Mouse (Mus musculus): ENCODE results near the gene Mrps23. TPM values are rescaled to one million over a fixed set of nuclear protein-coding genes. Genes with fewer than 3 reads are reported as not detected.
A peak's percentile ranks its signal among the peaks of the same experiment; 100 is the strongest.

The Mrps23 gene
- polyA plus RNA-seq, 1 experiment from 2014 or later = 95.0 TPM

DNA sequence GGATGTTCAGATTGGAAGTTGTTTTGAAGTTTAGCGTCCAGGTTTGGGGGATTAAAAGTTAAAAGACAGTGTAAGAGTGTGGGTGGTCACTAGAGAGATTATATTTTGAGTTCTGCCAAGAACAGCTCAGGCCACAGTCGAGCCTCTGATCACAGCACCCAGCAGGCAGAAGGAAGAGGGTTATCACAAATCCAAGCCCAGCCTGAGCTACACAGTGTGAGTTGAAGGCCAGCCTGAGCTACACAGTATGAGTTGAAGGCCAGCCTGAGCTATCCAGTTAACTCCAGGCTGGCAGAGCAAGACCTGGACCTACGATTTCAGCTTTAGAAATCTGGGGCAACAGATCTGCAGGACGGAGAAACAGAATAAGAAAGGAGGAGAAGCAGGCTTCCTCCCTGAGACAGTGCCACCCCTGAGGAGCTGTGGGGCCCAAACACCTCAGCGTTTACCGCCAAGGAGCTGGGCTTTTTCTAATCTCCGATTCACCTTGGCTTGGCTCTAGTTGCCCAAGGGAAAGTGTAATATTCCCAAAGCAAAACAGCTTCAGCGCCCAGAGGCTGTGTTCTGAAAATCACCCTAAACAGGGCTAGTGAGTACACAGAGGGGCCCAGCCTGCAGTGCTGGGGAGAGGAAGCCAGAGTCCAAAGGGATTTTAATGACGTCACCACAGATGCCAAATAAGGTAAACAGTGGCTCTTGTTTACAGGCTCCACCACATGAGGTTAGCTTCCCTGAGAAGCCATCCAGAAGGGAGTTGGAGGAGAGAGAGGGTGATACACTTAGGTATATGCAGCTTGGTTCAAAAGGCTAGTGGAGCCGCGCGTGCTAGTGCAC, 37.5 kb downstream of the Mrps23 start:
- no peak for ATAC-seq (ENCODE audit: insufficient number of reproducible peaks, insufficient read depth, low FRiP score, low read depth)

DNA sequence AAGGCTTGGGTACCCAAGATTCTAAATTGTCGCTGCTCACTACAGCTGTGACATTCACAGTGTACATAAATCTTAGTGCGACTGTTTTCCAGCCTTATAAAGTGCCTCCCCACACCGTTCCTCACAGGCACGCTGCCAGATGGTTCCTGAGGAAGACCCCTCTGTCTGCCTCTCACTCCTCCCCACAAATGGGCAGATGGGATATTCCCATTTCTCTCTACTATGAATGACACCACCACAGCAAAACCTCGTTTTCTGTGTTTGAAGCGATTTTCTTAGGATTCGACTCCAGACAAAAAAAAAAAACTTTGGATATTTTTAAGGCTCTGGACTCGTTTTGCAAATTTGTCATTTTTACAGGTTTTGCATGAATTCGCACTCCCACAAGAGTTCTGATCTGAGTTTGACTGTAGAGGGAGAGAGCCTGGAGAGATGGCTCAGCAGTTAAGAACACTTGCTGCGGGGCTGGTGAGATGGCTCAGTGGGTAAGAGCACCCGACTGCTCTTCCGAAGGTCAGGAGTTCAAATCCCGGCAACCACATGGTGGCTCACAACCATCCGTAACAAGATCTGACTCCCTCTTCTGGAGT, 41.5 kb downstream of the Mrps23 start:
- H3K9me3 ChIP-seq (ENCODE audit: control insufficient read depth, low read length) = no peaks in the 10 kb centered on the region
- H3K4me2 ChIP-seq (ENCODE audit: low read length) = no peak overlapping the region
- H3K4me1 ChIP-seq (ENCODE audit: control insufficient read depth in 2 of 2, insufficient read depth in 2 of 2, low read length in 2 of 2) = peaks cover 9 to 32% of the 10 kb centered on the region in 2 experiments
- H3K27ac ChIP-seq (replicated peaks in 1 of 2; ENCODE audit: control insufficient read depth in 1 of 2, insufficient read depth in 1 of 2, low read depth in 2 of 2, low read length in 2 of 2) = no peak overlapping the region
- H3K27me3 ChIP-seq (ENCODE audit: control insufficient read depth, insufficient read depth, low read length) = no peaks in the 10 kb centered on the region
- ATAC-seq (ENCODE audit: insufficient number of reproducible peaks, insufficient read depth, low FRiP score, low read depth) = no peak
- WGBS = 85% methylated on average over 14 of the region's 14 CpGs
- H3K36me3 ChIP-seq (ENCODE audit: control insufficient read depth, insufficient read depth, low read length) = no peaks in the 10 kb centered on the region
- H3K4me3 ChIP-seq (ENCODE audit: control insufficient read depth in 1 of 2, insufficient read depth in 1 of 2, low read depth in 1 of 2, low read length in 2 of 2) = no peak overlapping the region
- H3K9ac ChIP-seq (ENCODE audit: low read length) = no peak overlapping the region

More for the DNA sequence above, 37.5 kb downstream of the Mrps23 start:
- no peak overlapping the region for H3K4me2 ChIP-seq (ENCODE audit: low read length)
- H3K36me3 ChIP-seq (ENCODE audit: control insufficient read depth, insufficient read depth, low read length) = no peaks in the 10 kb centered on the region
- 57% methylated on average over 12 of the region's 12 CpGs for WGBS
- no peaks in the 10 kb centered on the region for H3K27me3 ChIP-seq (ENCODE audit: control insufficient read depth, insufficient read depth, low read length)
- no peak overlapping the region for H3K27ac ChIP-seq (replicated peaks in 1 of 2; ENCODE audit: control insufficient read depth in 1 of 2, insufficient read depth in 1 of 2, low read depth in 2 of 2, low read length in 2 of 2)
- H3K9ac ChIP-seq (ENCODE audit: low read length) = no peak overlapping the region
- peaks cover 5 to 15% of the 10 kb centered on the region in 2 experiments; a peak in 2 of 4 replicates for H3K4me1 ChIP-seq (ENCODE audit: control insufficient read depth in 2 of 2, insufficient read depth in 2 of 2, low read length in 2 of 2)
- H3K4me3 ChIP-seq (ENCODE audit: control insufficient read depth in 1 of 2, insufficient read depth in 1 of 2, low read depth in 1 of 2, low read length in 2 of 2) = no peak overlapping the region
- no peaks in the 10 kb centered on the region for H3K9me3 ChIP-seq (ENCODE audit: control insufficient read depth, low read length)

DNA sequence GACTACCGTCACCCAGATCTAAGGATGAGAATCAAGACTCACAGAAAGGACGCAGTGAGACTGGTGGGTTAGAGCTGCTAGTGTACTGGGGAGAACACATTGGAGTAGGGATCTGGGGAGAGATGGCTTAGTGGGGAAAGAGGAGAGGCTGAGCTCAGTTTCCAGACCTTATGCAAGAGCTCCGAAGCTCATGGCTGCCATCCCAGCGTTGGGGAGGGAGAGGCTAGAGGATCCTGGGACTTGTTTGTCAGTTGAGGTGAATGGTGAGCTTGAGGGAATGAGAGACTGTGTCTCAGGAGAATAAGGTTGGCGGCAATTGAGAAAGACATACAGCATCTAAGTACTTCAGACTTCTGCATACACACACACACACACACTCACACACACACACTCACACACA, 44.4 kb downstream of the Mrps23 start:
- no peak overlapping the region for H3K9ac ChIP-seq (ENCODE audit: low read length)
- no peak overlapping the region for H3K4me2 ChIP-seq (ENCODE audit: low read length)
- 73% methylated on average over 5 of the region's 5 CpGs for WGBS
- H3K9me3 ChIP-seq (ENCODE audit: control insufficient read depth, low read length) = no peaks in the 10 kb centered on the region
- no peak overlapping the region for H3K4me3 ChIP-seq (ENCODE audit: control insufficient read depth in 1 of 2, insufficient read depth in 1 of 2, low read depth in 1 of 2, low read length in 2 of 2)
- H3K4me1 ChIP-seq (ENCODE audit: control insufficient read depth in 2 of 2, insufficient read depth in 2 of 2, low read length in 2 of 2) = peaks cover 26 to 55% of the 10 kb centered on the region in 2 experiments
- no peak for ATAC-seq (ENCODE audit: insufficient number of reproducible peaks, insufficient read depth, low FRiP score, low read depth)
- H3K36me3 ChIP-seq (ENCODE audit: control insufficient read depth, insufficient read depth, low read length) = no peaks in the 10 kb centered on the region
- H3K27ac ChIP-seq (replicated peaks in 1 of 2; ENCODE audit: control insufficient read depth in 1 of 2, insufficient read depth in 1 of 2, low read depth in 2 of 2, low read length in 2 of 2) = no peak overlapping the region
- H3K27me3 ChIP-seq (ENCODE audit: control insufficient read depth, insufficient read depth, low read length) = no peaks in the 10 kb centered on the region

DNA sequence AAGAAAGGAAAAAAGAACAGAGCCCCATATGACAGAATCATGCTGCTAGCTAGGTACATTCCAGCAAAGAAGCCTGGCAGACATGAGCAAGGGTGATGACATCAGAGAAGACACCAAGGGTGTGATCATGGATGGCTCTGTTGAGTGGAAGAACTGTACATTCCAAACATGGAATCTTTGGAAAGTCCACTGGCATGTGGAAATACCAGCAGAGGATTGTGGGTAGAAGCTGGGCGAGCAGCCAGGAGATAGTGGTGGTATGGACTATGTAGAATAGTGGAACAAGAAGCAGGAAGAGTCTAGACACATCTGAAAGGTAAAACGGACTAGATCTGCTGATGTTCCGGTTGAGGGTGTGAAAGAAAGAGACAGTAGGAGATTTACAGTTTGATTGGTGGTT, 46.4 kb downstream of the Mrps23 start:
- WGBS = 11% methylated on average over 3 of the region's 3 CpGs
- peak overlapping the region; percentile 21; the same call in 1 of the 2 replicates for H3K4me2 ChIP-seq (ENCODE audit: low read length)
- H3K4me1 ChIP-seq (ENCODE audit: control insufficient read depth in 2 of 2, insufficient read depth in 2 of 2, low read length in 2 of 2) = peaks cover 30 to 52% of the 10 kb centered on the region in 2 experiments
- H3K9me3 ChIP-seq (ENCODE audit: control insufficient read depth, low read length) = no peaks in the 10 kb centered on the region
- no peaks in the 10 kb centered on the region for H3K27me3 ChIP-seq (ENCODE audit: control insufficient read depth, insufficient read depth, low read length)
- peak overlapping the region; percentile 70 to 88 for H3K27ac ChIP-seq (replicated peaks in 1 of 2; ENCODE audit: control insufficient read depth in 1 of 2, insufficient read depth in 1 of 2, low read depth in 2 of 2, low read length in 2 of 2)
- H3K36me3 ChIP-seq (ENCODE audit: control insufficient read depth, insufficient read depth, low read length) = no peaks in the 10 kb centered on the region
- no peak for ATAC-seq (ENCODE audit: insufficient number of reproducible peaks, insufficient read depth, low FRiP score, low read depth)
- H3K4me3 ChIP-seq (ENCODE audit: control insufficient read depth in 1 of 2, insufficient read depth in 1 of 2, low read depth in 1 of 2, low read length in 2 of 2) = no peak overlapping the region
- H3K9ac ChIP-seq (ENCODE audit: low read length) = no peak overlapping the region

DNA sequence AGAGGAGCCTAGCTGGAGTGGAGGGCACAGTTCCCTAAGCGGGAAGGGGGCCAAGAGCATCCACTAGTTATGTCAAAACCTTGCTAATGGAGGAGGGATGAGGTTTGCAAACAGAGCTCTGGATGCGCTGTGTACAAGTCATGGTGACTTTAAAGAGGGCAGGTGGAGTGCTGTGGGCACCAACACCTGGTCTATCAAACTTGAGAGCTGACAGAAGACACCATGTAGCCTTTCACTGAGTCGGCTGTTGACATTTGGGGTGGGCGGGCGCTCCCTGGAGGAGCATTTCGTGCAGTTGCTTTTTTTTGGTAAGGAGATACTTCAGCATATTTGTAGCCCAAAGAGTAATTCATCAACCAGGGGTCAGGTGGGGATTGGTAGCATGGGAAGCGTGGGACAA, 47.1 kb downstream of the Mrps23 start:
- Histone ChIP-seq H3K36me3 (ENCODE audit: control insufficient read depth, insufficient read depth, low read length) (no peaks in the 10 kb centered on the region), H3K4me1 (ENCODE audit: control insufficient read depth in 2 of 2, insufficient read depth in 2 of 2, low read length in 2 of 2) (peaks cover 30 to 52% of the 10 kb centered on the region in 2 experiments), H3K27me3 (ENCODE audit: control insufficient read depth, insufficient read depth, low read length) (no peaks in the 10 kb centered on the region), H3K9ac (ENCODE audit: low read length) (no peak overlapping the region), H3K27ac (replicated peaks in 1 of 2; ENCODE audit: control insufficient read depth in 1 of 2, insufficient read depth in 1 of 2, low read depth in 2 of 2, low read length in 2 of 2) (peak overlapping the region; percentile 64 to 88; a peak in 3 of 4 replicates), H3K4me2 (ENCODE audit: low read length) (0 out of 2 replicates have a peak overlapping the region, but pooled peaks have one; percentile 21), H3K9me3 (ENCODE audit: control insufficient read depth, low read length) (no peaks in the 10 kb centered on the region), H3K4me3 (ENCODE audit: control insufficient read depth in 1 of 2, insufficient read depth in 1 of 2, low read depth in 1 of 2, low read length in 2 of 2) (no peak overlapping the region)
- no peak for ATAC-seq (ENCODE audit: insufficient number of reproducible peaks, insufficient read depth, low FRiP score, low read depth)
- 79% methylated on average over 7 of the region's 7 CpGs for WGBS

DNA sequence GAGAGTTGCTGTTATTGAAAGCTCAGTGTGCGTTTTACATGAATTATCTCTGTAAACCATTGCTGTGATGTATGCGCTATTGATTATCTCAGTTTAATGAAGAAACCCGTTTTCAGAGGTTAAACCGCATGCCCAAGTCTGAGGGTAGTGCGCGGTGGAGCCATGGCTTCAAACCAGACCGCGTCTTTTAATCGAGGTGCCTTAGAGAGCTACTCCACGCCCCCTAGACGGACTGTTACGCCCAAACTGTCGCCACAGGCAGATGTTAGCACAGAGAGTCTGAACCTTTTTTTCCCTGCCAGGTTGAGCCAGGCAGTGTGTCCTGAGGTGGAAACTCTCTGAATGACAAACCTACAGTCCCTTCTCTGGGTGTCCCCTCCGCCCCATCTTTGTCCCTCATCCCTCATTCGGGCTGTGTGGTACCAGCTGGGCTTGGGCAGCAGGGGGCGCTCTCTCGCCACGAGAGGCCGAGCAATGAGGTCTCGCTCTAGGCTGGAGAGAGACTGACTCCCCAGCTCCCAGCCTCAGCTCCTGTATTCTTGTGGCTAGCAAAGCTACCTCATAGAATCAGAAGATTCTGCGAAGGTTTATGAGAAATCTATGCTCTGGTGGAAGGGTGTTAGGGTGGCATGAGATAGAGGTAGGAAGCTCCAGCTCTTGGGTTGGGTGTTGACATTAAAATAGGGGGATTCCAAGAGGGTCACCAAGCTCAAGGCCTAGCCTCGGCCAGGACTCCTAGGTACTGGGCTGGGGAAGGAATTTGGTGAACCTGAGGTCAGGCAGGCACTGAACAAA, 48.0 kb downstream of the Mrps23 start:
- Histone ChIP-seq H3K27ac (replicated peaks in 1 of 2; ENCODE audit: control insufficient read depth in 1 of 2, insufficient read depth in 1 of 2, low read depth in 2 of 2, low read length in 2 of 2) (peak overlapping the region; percentile 17 to 64), H3K36me3 (ENCODE audit: control insufficient read depth, insufficient read depth, low read length) (no peaks in the 10 kb centered on the region), H3K4me2 (ENCODE audit: low read length) (peak overlapping the region; percentile 61), H3K4me1 (ENCODE audit: control insufficient read depth in 2 of 2, insufficient read depth in 2 of 2, low read length in 2 of 2) (peaks cover 30 to 52% of the 10 kb centered on the region in 2 experiments), H3K27me3 (ENCODE audit: control insufficient read depth, insufficient read depth, low read length) (no peaks in the 10 kb centered on the region), H3K9me3 (ENCODE audit: control insufficient read depth, low read length) (no peaks in the 10 kb centered on the region), H3K9ac (ENCODE audit: low read length) (peak overlapping the region; percentile 36; the same call in 1 of the 2 replicates), H3K4me3 (ENCODE audit: control insufficient read depth in 1 of 2, insufficient read depth in 1 of 2, low read depth in 1 of 2, low read length in 2 of 2) (peak overlapping the region; percentile 18 to 35; a peak in 3 of 4 replicates)
- 13% methylated on average over 22 of the region's 22 CpGs for WGBS
- peak; percentile 72 for ATAC-seq (ENCODE audit: insufficient number of reproducible peaks, insufficient read depth, low FRiP score, low read depth)

DNA sequence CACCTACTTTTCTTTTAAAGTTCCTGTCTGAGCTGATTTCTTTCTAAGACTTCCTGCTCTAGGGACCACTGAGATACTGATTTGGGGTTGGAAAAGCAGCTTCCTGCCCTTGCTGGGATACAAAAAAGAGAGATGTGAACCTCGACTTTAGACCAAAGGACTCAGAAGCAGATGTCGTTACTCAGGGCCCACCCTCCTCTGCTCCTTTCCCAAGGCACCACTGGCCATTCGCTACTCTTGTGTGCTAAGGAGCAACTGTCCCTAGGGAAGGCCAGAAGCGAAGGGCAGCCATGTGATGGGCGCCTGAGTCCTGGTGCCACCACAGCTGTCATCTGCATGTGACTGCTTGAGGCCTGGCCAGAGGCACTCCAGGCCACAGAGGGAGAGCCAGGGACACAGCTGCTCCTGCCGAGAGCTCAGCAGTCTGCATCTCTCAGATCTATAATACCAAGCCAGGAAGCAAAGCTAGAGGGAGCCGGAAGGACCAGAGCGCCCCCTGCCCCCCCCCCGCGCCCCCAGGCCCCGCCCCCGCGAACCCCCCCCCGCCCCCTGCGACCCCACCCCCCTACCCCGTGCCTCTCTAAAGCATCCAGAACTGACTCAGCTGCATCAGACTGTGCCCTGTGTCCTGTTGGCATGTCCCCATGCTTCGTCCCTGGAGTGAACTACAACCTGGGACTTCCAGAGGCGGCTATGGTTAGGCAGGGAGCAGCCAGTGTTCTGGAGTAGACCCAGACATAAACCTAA, 48.8 kb downstream of the Mrps23 start:
- no peak overlapping the region for H3K4me3 ChIP-seq (ENCODE audit: control insufficient read depth in 1 of 2, insufficient read depth in 1 of 2, low read depth in 1 of 2, low read length in 2 of 2)
- 17% methylated on average over 17 of the region's 18 CpGs for WGBS
- peak overlapping the region; percentile 30; the same call in 1 of the 2 replicates for H3K9ac ChIP-seq (ENCODE audit: low read length)
- peak; percentile 58 for ATAC-seq (ENCODE audit: insufficient number of reproducible peaks, insufficient read depth, low FRiP score, low read depth)
- peaks cover 30 to 52% of the 10 kb centered on the region in 2 experiments for H3K4me1 ChIP-seq (ENCODE audit: control insufficient read depth in 2 of 2, insufficient read depth in 2 of 2, low read length in 2 of 2)
- H3K27ac ChIP-seq (replicated peaks in 1 of 2; ENCODE audit: control insufficient read depth in 1 of 2, insufficient read depth in 1 of 2, low read depth in 2 of 2, low read length in 2 of 2) = peak overlapping the region; percentile 17 to 64
- H3K36me3 ChIP-seq (ENCODE audit: control insufficient read depth, insufficient read depth, low read length) = no peaks in the 10 kb centered on the region
- no peaks in the 10 kb centered on the region for H3K9me3 ChIP-seq (ENCODE audit: control insufficient read depth, low read length)
- H3K4me2 ChIP-seq (ENCODE audit: low read length) = no peak overlapping the region
- no peaks in the 10 kb centered on the region for H3K27me3 ChIP-seq (ENCODE audit: control insufficient read depth, insufficient read depth, low read length)

Data from heart, embryonic 14.5 days (tissue).